Mouse (Mus musculus): ENCODE data around the gene 4931422A03Rik.
"Not testable (repeated sequence)": the region's sequence is repeated elsewhere in the genome, so short reads cannot be mapped to it uniquely, and the experiment has no call there.

Gene 4931422A03Rik

GRCm38 (mm10) chr2:104028139-104028723, at the start of gene 4931422A03Rik:
Gene 4931422A03Rik, minus strand, starts transcription at chr2:104028361.
- peak; percentile 18 for DNase-seq (ENCODE audit: low spot score)

- peak; percentile 83 for DNase-seq (ENCODE audit: low spot score)
Measured at GRCm38 (mm10) chr2:104069704-104070185, 41.6 kb upstream of the 4931422A03Rik start, which contains the start of gene Cd59b. Gene Cd59b, plus strand, starts transcription at chr2:104069849.

- DNase-seq (ENCODE audit: low spot score), result not testable (repeated sequence)
Measured at GRCm38 (mm10) chr2:104068450-104068849, 40.3 kb upstream of the 4931422A03Rik start, which contains the start of gene Gm10799. Gene Gm10799, minus strand, starts transcription at chr2:104068550.

- not testable (repeated sequence) for DNase-seq (ENCODE audit: low spot score)
Measured at GRCm38 (mm10) chr2:104065526-104065925, 37.4 kb upstream of the 4931422A03Rik start, which contains the start of gene Gm10912. Gene Gm10912, plus strand, starts transcription at chr2:104065826.

- DNase-seq (ENCODE audit: low spot score), result no peak
Measured at GRCm38 (mm10) chr2:104064152-104064551, 36.0 kb upstream of the 4931422A03Rik start.

- DNase-seq (ENCODE audit: low spot score), result no peak
Measured at GRCm38 (mm10) chr2:104062665-104063064, 34.5 kb upstream of the 4931422A03Rik start.

- no peak for DNase-seq (ENCODE audit: low spot score)
Measured at GRCm38 (mm10) chr2:104060996-104061395, 32.8 kb upstream of the 4931422A03Rik start.

- no peak for DNase-seq (ENCODE audit: low spot score)
Measured at GRCm38 (mm10) chr2:104059786-104060185, 31.6 kb upstream of the 4931422A03Rik start.

- DNase-seq (ENCODE audit: low spot score), result no peak
Measured at GRCm38 (mm10) chr2:104058954-104059353, 30.8 kb upstream of the 4931422A03Rik start.

- DNase-seq (ENCODE audit: low spot score), result no peak
Measured at GRCm38 (mm10) chr2:104058381-104058780, 30.2 kb upstream of the 4931422A03Rik start.

GRCm38 (mm10) chr2:104044479-104045080, 16.4 kb upstream of the 4931422A03Rik start:
- no peak for DNase-seq (ENCODE audit: low spot score)

- DNase-seq (ENCODE audit: low spot score), result peak; percentile 32
Measured at GRCm38 (mm10) chr2:104043624-104044478, 15.7 kb upstream of the 4931422A03Rik start.

GRCm38 (mm10) chr2:104042766-104043165, 14.6 kb upstream of the 4931422A03Rik start:
- DNase-seq (ENCODE audit: low spot score), result no peak

GRCm38 (mm10) chr2:104041632-104042031, 13.5 kb upstream of the 4931422A03Rik start:
- no peak for DNase-seq (ENCODE audit: low spot score)

GRCm38 (mm10) chr2:104038236-104038635, 10.1 kb upstream of the 4931422A03Rik start:
- no peak for DNase-seq (ENCODE audit: low spot score)

GRCm38 (mm10) chr2:104036316-104036715, 8.2 kb upstream of the 4931422A03Rik start:
- no peak for DNase-seq (ENCODE audit: low spot score)

GRCm38 (mm10) chr2:104035595-104035994, 7.4 kb upstream of the 4931422A03Rik start:
- DNase-seq (ENCODE audit: low spot score), result no peak

GRCm38 (mm10) chr2:104034832-104035472, 6.8 kb upstream of the 4931422A03Rik start:
- DNase-seq (ENCODE audit: low spot score), result peak; percentile 64

- no peak for DNase-seq (ENCODE audit: low spot score)
Measured at GRCm38 (mm10) chr2:104032056-104032455, 3.9 kb upstream of the 4931422A03Rik start.

- DNase-seq (ENCODE audit: low spot score), result no peak
Measured at GRCm38 (mm10) chr2:104030381-104030780, 2.2 kb upstream of the 4931422A03Rik start.

- DNase-seq (ENCODE audit: low spot score), result no peak
Measured at GRCm38 (mm10) chr2:104029074-104029473, 913 bp upstream of the 4931422A03Rik start.
